Mouse (Mus musculus): ENCODE measurements around the gene G3bp2.

GRCm38 (mm10) chr5:92087469-92087868 is 4.0 kb upstream of the G3bp2 start:
- no peak for TF ChIP-seq CTCF (IDR thresholded peaks at IDR 0.05; ENCODE audit: low read depth)
- TF ChIP-seq EP300 (IDR thresholded peaks at IDR 0.05; ENCODE audit: low read depth) = no peak
